Mouse (Mus musculus) olfactory bulb, adult 2 months (tissue): ENCODE measurements around the gene Atrn. TPM values are rescaled to one million over a fixed set of nuclear protein-coding genes. Genes with fewer than 3 reads are reported as not detected.

ENCODE experiments used
- H3K27ac ChIP-seq: fragments of 200-500 bp; 2 replicates; pipeline ENCODE4 v1.5.1; 2012; ENCODE audit warnings: low read depth, low read length; ENCODE audit not compliant: insufficient read depth
- H3K4me1 ChIP-seq: fragments of 200-500 bp; 2 replicates; pipeline ENCODE4 v1.6.1; 2012; ENCODE audit warnings: low read length; ENCODE audit not compliant: control insufficient read depth, insufficient read depth
- H3K4me3 ChIP-seq: fragments of 200-500 bp; 2 replicates; pipeline ENCODE4 v1.5.1; 2012; ENCODE audit warnings: mild to moderate bottlenecking, low read depth, low read length, moderate library complexity; ENCODE audit not compliant: insufficient read depth
- CTCF ChIP-seq: fragments of 200-500 bp; IDR thresholded peaks from 2 replicates; pipeline ENCODE4 v1.5.1; 2012; ENCODE audit warnings: low read depth, mild to moderate bottlenecking, low read length, moderate library complexity; ENCODE audit not compliant: insufficient read depth
- POLR2A ChIP-seq: fragments of 200-500 bp; IDR thresholded peaks from 2 replicates; pipeline ENCODE4 v1.6.1; 2012; ENCODE audit warnings: mild to moderate bottlenecking, low read depth, low read length, moderate library complexity; ENCODE audit not compliant: insufficient read depth
- WGBS: fragments of 180-500 bp; shearing (Covaris S2); methylation state at CpG from one replicate; pipeline ENCODE4 v1.1.7; 2018; 5-methylcytosine and 5-hydroxymethylcytosine counted together
- polyA plus RNA-seq: library from polyadenylated mRNA; stranded (reverse); fragments of >200 nt; gene quantifications from 2 replicates; pipeline ENCODE4 v1.2.4, GENCODE M21; 2012; ENCODE audit warnings: low replicate concordance; ENCODE audit not compliant: missing spikeins, insufficient read depth, insufficient read length

Gene Atrn
- polyA plus RNA-seq, 1 experiment, result not detected

- Histone ChIP-seq H3K27ac (no peak overlapping the region), H3K4me3 (no peak overlapping the region), H3K4me1 (peaks cover 44% of the 10 kb centered on the region)
- TF ChIP-seq POLR2A (no peak), CTCF (0 out of 2 replicates have a peak, but pooled peaks have one; percentile 39)
- WGBS, result 8% methylated on average over 10 of the region's 10 CpGs
Measured at GRCm38 (mm10) chr2:131055631-131056030, 149.3 kb downstream of the Atrn start.

- no peak overlapping the region for H3K4me3 ChIP-seq
Measured at GRCm38 (mm10) chr2:131056191-131056590, 149.9 kb downstream of the Atrn start.

GRCm38 (mm10) chr2:131058672-131059071 is 152.4 kb downstream of the Atrn start:
- Histone ChIP-seq H3K4me3 (no peak overlapping the region), H3K4me1 (peaks cover 60% of the 10 kb centered on the region), H3K27ac (no peak overlapping the region)
- WGBS, result 69% methylated on average over 8 of the region's 8 CpGs
- no peak for TF ChIP-seq CTCF

More at GRCm38 (mm10) chr2:131056191-131056590, 149.9 kb downstream of the Atrn start:
- WGBS, result 5% methylated on average over 10 of the region's 10 CpGs
- H3K27ac ChIP-seq, result no peak overlapping the region
- H3K4me1 ChIP-seq, result peaks cover 49% of the 10 kb centered on the region
- TF ChIP-seq CTCF, result peak; percentile 38; the same call in 1 of the 2 replicates
- no peak for TF ChIP-seq POLR2A

- no peak for TF ChIP-seq CTCF
- TF ChIP-seq POLR2A, result no peak
- WGBS, result 15% methylated on average over 1 of the region's 1 CpGs
- no peak overlapping the region for H3K4me3 ChIP-seq
- no peak overlapping the region for H3K27ac ChIP-seq
- H3K4me1 ChIP-seq, result peaks cover 53% of the 10 kb centered on the region
Measured at GRCm38 (mm10) chr2:131059377-131059776, 153.1 kb downstream of the Atrn start.

- no peak overlapping the region for H3K27ac ChIP-seq
- peaks cover 47% of the 10 kb centered on the region for H3K4me1 ChIP-seq
- H3K4me3 ChIP-seq, result no peak overlapping the region
- 74% methylated on average over 9 of the region's 9 CpGs for WGBS
- TF ChIP-seq CTCF (no peak), POLR2A (no peak)
Measured at GRCm38 (mm10) chr2:131059781-131060540, 153.7 kb downstream of the Atrn start.

- H3K4me1 ChIP-seq, result peaks cover 39% of the 10 kb centered on the region
Measured at GRCm38 (mm10) chr2:131060784-131061183, 154.5 kb downstream of the Atrn start.

GRCm38 (mm10) chr2:131061607-131062006 is 155.3 kb downstream of the Atrn start:
- 72% methylated on average over 5 of the region's 5 CpGs for WGBS
- H3K27ac ChIP-seq, result no peak overlapping the region
- H3K4me1 ChIP-seq, result peaks cover 37% of the 10 kb centered on the region
- no peak overlapping the region for H3K4me3 ChIP-seq
- TF ChIP-seq CTCF, result no peak

More at GRCm38 (mm10) chr2:131060784-131061183, 154.5 kb downstream of the Atrn start:
- WGBS, result 61% methylated on average over 6 of the region's 6 CpGs
- no peak overlapping the region for H3K27ac ChIP-seq
- no peak overlapping the region for H3K4me3 ChIP-seq
- TF ChIP-seq POLR2A (no peak), CTCF (no peak)

GRCm38 (mm10) chr2:131063404-131063864 is 157.1 kb downstream of the Atrn start, which contains the start of gene Adam33:
Gene Adam33 (minus strand): TSS chr2:131063814.
- Histone ChIP-seq H3K4me1 (peaks cover 35% of the 10 kb centered on the region), H3K27ac (no peak within 1 kb of the TSS), H3K4me3 (peak within 1 kb of the TSS; percentile 32)
- TF ChIP-seq CTCF (no peak), POLR2A (no peak)
- WGBS, result 5% methylated on average over 27 of the region's 27 CpGs

GRCm38 (mm10) chr2:131066342-131066741 is 160.0 kb downstream of the Atrn start:
- Histone ChIP-seq H3K4me1 (peaks cover 16% of the 10 kb centered on the region), H3K4me3 (no peak overlapping the region), H3K27ac (no peak overlapping the region)
- WGBS, result 60% methylated on average over 9 of the region's 9 CpGs
- TF ChIP-seq POLR2A (no peak), CTCF (no peak)
